Mouse (Mus musculus) kidney, embryonic 14.5 days (tissue): ENCODE data around the gene Jmjd7. TPM values are rescaled to one million over a fixed set of nuclear protein-coding genes. Genes with fewer than 3 reads are reported as not detected.

ENCODE experiments used
- ATAC-seq: fragments of 200-750 bp; cut with Nextera tagmentation; 2 replicates; pipeline ENCODE4 v1.8.0; 2017; ENCODE audit warnings: moderate number of reproducible peaks, mild to moderate bottlenecking, moderate TSS enrichment, moderate library complexity; ENCODE audit not compliant: low FRiP score, low TSS enrichment
- H3K27ac ChIP-seq: fragments of 300-500 bp; sonication (generic); 2 replicates; pipeline ENCODE4 v1.5.1; 2014; ENCODE audit warnings: low read depth, mild to moderate bottlenecking, low read length, moderate library complexity, mixed read lengths
- H3K27me3 ChIP-seq: fragments of 300-500 bp; sonication (generic); 2 replicates; pipeline ENCODE4 v1.6.1; 2014; ENCODE audit warnings: mild to moderate bottlenecking, low read length; ENCODE audit not compliant: control insufficient read depth, insufficient read depth
- H3K36me3 ChIP-seq: fragments of 300-500 bp; sonication (generic); 2 replicates; pipeline ENCODE4 v1.6.1; 2014; ENCODE audit warnings: low read length, mixed read lengths; ENCODE audit not compliant: control insufficient read depth, insufficient read depth
- H3K4me1 ChIP-seq: fragments of 300-500 bp; sonication (generic); 2 replicates; pipeline ENCODE4 v1.6.1; 2014; ENCODE audit warnings: low read length, mixed read lengths; ENCODE audit not compliant: control insufficient read depth, insufficient read depth
- H3K4me2 ChIP-seq: fragments of 300-500 bp; sonication (generic); replicated peaks from 2 replicates; pipeline ENCODE4 v1.6.1; 2014; ENCODE audit warnings: low read depth, mild to moderate bottlenecking, low read length
- H3K4me3 ChIP-seq: fragments of 300-500 bp; sonication (generic); 2 replicates; pipeline ENCODE4 v1.5.1; 2014; ENCODE audit warnings: mild to moderate bottlenecking, low read length
- H3K9ac ChIP-seq: fragments of 300-500 bp; sonication (generic); 2 replicates; pipeline ENCODE4 v1.6.1; 2014; ENCODE audit warnings: low read depth, mild to moderate bottlenecking, low read length, moderate library complexity
- H3K9me3 ChIP-seq: fragments of 300-500 bp; sonication (generic); 2 replicates; pipeline ENCODE4 v1.6.1; 2016; ENCODE audit warnings: low read length; ENCODE audit not compliant: control insufficient read depth
- WGBS: fragments of 180-500 bp; shearing (Covaris S2); extraction: QIAGEN DNeasy Blood & Tissue Kit; methylation state at CpG from one replicate; pipeline ENCODE4 v1.1.7; 2014; 5-methylcytosine and 5-hydroxymethylcytosine counted together
- polyA plus RNA-seq: library from polyadenylated mRNA; unstranded; fragments of >200 nt; fragmentation: Nextera tagmentation; extraction: Ambion mirVana; gene quantifications from 2 replicates; pipeline ENCODE4 v1.2.1, GENCODE M21; 2014

Jmjd7 gene
- polyA plus RNA-seq, 1 experiment from 2014 or later: 26.3 TPM

DNA sequence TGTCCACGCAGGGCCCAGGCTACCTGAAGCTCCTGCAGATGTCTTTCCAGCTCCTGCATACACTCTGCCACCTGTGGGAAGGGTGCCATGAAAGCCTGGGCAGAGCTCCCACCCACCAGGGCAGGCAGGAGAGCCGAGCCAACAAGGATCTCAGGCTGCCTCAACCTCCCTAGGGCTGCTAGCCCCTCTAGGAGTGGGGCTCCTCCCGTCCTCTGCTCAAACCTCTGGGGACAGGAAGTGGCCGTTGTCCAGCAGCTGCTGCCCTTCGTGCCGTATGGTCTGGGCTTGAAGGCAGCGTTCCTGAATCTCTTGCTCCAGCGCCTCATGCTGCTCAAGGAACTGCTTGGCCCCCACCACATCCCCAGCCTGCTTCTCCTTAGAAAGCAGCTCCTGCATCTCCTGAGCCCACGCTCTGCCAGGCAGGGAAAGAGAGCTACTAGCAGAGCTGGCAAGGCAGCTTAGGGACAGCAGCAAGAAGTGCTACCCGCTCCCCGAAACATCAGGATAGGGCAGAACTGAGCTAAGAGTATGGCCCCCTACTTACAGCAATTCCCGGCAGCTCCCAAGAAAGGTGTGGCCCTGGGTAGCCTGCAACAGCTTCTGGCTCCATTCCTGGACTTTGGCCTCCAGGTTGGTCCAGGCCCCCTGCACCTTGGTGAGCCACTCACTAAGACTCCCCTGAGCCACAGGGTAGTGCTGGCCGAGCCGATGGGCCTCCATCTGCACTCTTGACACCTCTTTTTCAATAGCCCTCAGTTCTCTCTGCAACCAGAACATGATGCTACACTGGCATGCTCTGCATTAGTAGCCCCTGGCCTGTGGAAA, 19.4 kb downstream of the Jmjd7 start:
- no peak for ATAC-seq
- no peak overlapping the region for H3K4me2 ChIP-seq
- H3K27me3 ChIP-seq: peaks cover 2% of the 10 kb centered on the region; the same call in 1 of the 2 replicates
- peaks cover 10% of the 10 kb centered on the region for H3K36me3 ChIP-seq
- no peak overlapping the region for H3K27ac ChIP-seq
- H3K4me3 ChIP-seq: no peak overlapping the region
- no peak overlapping the region for H3K9ac ChIP-seq
- no peaks in the 10 kb centered on the region for H3K4me1 ChIP-seq
- WGBS: 45% methylated on average over 14 of the region's 14 CpGs
- no peaks in the 10 kb centered on the region for H3K9me3 ChIP-seq

GRCm38 (mm10) chr2:120048173-120048572, 20.9 kb downstream of the Jmjd7 start:
- peaks cover 2% of the 10 kb centered on the region; the same call in 1 of the 2 replicates for H3K27me3 ChIP-seq
- H3K4me2 ChIP-seq: no peak overlapping the region
- no peaks in the 10 kb centered on the region for H3K36me3 ChIP-seq
- no peak overlapping the region for H3K4me3 ChIP-seq
- no peak overlapping the region for H3K9ac ChIP-seq
- ATAC-seq: no peak
- no peaks in the 10 kb centered on the region for H3K9me3 ChIP-seq
- no peaks in the 10 kb centered on the region for H3K4me1 ChIP-seq
- no peak overlapping the region for H3K27ac ChIP-seq
- WGBS: 71% methylated on average over 9 of the region's 9 CpGs

DNA sequence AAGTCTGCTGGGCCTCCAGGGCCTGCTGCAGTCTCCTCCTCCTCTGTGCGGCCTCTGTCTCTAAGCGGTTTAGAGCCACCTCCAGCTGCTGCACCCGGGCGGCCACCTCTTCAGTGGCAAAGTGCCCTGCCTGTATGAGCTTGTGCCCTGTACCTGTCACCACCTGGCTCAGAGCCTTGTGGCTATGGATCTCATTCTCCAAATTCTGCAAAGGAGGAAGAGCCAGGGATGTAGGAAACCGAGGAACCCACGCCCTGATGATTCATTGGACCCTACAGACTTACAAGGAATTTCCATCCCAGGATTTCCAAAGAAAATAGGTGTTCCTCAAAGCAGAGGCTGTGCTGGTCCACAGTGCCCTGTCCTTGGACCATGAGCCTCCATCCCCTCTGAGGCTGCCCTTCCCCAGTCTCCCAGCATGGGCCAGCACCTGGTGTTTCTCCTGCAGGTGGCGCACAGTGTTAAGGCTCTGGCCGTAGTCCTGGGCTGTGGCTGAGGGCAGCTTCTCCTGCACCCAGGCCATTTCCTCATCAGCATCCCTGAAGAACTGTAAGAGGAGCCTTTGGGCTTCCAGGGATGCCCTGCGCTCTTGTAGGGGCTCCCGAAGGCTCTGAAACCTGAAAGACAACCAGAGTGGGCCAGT, 22.5 kb downstream of the Jmjd7 start:
- no peaks in the 10 kb centered on the region for H3K9me3 ChIP-seq
- peak; percentile 50; the same call in 1 of the 2 replicates for ATAC-seq
- H3K9ac ChIP-seq: no peak overlapping the region
- no peak overlapping the region for H3K27ac ChIP-seq
- no peak overlapping the region for H3K4me2 ChIP-seq
- WGBS: 61% methylated on average over 10 of the region's 10 CpGs
- no peaks in the 10 kb centered on the region for H3K4me1 ChIP-seq
- no peak overlapping the region for H3K4me3 ChIP-seq
- H3K27me3 ChIP-seq: peaks cover 2% of the 10 kb centered on the region; the same call in 1 of the 2 replicates
- H3K36me3 ChIP-seq: no peaks in the 10 kb centered on the region

- H3K4me2 ChIP-seq: no peak overlapping the region
- ATAC-seq: no peak
- H3K27me3 ChIP-seq: peaks cover under 1% of the 10 kb centered on the region; the same call in 1 of the 2 replicates
- H3K9ac ChIP-seq: no peak overlapping the region
- H3K9me3 ChIP-seq: no peaks in the 10 kb centered on the region
- H3K4me3 ChIP-seq: no peak overlapping the region
- H3K4me1 ChIP-seq: no peaks in the 10 kb centered on the region
- no peaks in the 10 kb centered on the region for H3K36me3 ChIP-seq
- H3K27ac ChIP-seq: no peak overlapping the region
- 78% methylated on average over 6 of the region's 6 CpGs for WGBS
These were observed 24.1 kb downstream of the Jmjd7 start for GRCm38 (mm10) chr2:120051405-120051804.

GRCm38 (mm10) chr2:120054771-120055552, 27.7 kb downstream of the Jmjd7 start:
- no peaks in the 10 kb centered on the region for H3K27me3 ChIP-seq
- H3K9ac ChIP-seq: no peak overlapping the region
- no peak overlapping the region for H3K4me3 ChIP-seq
- no peak for ATAC-seq
- 90% methylated on average over 12 of the region's 12 CpGs for WGBS
- no peak overlapping the region for H3K27ac ChIP-seq
- no peaks in the 10 kb centered on the region for H3K36me3 ChIP-seq
- no peaks in the 10 kb centered on the region for H3K9me3 ChIP-seq
- peaks cover 3% of the 10 kb centered on the region; the same call in 1 of the 2 replicates for H3K4me1 ChIP-seq
- no peak overlapping the region for H3K4me2 ChIP-seq

- WGBS: 90% methylated on average over 10 of the region's 10 CpGs
- no peak for ATAC-seq
- H3K27ac ChIP-seq: no peak overlapping the region
- H3K9me3 ChIP-seq: no peaks in the 10 kb centered on the region
- no peak overlapping the region for H3K4me3 ChIP-seq
- peaks cover 6% of the 10 kb centered on the region; the same call in 1 of the 2 replicates for H3K4me1 ChIP-seq
- no peak overlapping the region for H3K4me2 ChIP-seq
- H3K27me3 ChIP-seq: no peaks in the 10 kb centered on the region
- H3K36me3 ChIP-seq: no peaks in the 10 kb centered on the region
- H3K9ac ChIP-seq: no peak overlapping the region
These were observed 28.6 kb downstream of the Jmjd7 start for GRCm38 (mm10) chr2:120055923-120056322.

DNA sequence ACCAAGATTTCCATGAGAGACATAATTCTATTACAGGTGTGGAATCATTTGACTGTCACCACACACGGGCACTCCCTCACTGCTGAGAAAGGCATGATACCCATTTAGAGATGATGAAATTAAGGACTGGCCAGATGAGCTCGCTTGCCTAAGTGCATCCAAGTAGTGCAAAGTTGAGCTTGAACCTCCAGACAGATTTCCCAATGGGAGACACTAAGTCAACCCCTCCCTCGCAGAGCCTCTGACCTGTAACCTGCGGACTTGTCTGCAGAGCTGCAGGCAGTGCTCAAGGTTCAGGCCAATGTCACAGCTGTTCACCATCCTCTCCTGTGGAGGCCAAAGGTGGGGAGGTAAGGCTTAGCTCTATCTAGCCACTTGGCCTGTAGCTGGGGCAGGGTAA, 31.5 kb downstream of the Jmjd7 start:
- Histone ChIP-seq H3K4me3 (no peak overlapping the region), H3K4me2 (no peak overlapping the region), H3K27ac (no peak overlapping the region), H3K9me3 (no peaks in the 10 kb centered on the region), H3K27me3 (no peaks in the 10 kb centered on the region), H3K9ac (no peak overlapping the region), H3K36me3 (no peaks in the 10 kb centered on the region), H3K4me1 (peaks cover 18% of the 10 kb centered on the region; the same call in 1 of the 2 replicates)
- no peak for ATAC-seq
- 77% methylated on average over 4 of the region's 4 CpGs for WGBS

DNA sequence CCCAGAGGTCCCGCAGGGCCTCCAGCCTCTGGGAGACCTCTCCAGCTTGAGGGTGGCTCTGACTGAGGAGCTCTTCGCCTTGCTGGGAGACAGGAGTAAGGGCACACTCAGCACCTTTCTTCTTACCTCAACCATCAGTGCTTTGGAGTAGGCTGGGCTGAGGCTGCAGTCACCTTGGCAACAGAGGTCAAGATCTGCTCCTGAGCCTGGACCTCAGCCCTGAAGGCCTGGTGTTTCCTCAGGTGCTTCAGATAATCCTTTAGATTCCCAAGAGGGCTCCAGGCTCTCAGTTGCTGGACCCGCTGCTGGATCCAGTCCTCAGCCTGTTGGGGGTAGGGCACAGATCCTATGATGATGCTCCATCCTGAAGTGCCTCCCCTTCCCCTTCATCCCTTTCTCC, 32.2 kb downstream of the Jmjd7 start:
- no peaks in the 10 kb centered on the region for H3K9me3 ChIP-seq
- no peaks in the 10 kb centered on the region for H3K27me3 ChIP-seq
- peaks cover 18% of the 10 kb centered on the region; the same call in 1 of the 2 replicates for H3K4me1 ChIP-seq
- no peak overlapping the region for H3K9ac ChIP-seq
- H3K36me3 ChIP-seq: no peaks in the 10 kb centered on the region
- no peak overlapping the region for H3K27ac ChIP-seq
- H3K4me3 ChIP-seq: no peak overlapping the region
- H3K4me2 ChIP-seq: no peak overlapping the region
- WGBS: 89% methylated on average over 3 of the region's 3 CpGs
- ATAC-seq: no peak
